Mouse (Mus musculus) forebrain, embryonic 16.5 days (tissue): ENCODE measurements at regions not wholly inside any gene's neighbourhood (a gene's known extent, or its start where the extent isn't known, plus 50 kb on each side); places are given as distances from the start of the nearest gene placed in this dataset.

Experiments
- ATAC-seq: fragments of 200-750 bp; cut with Nextera tagmentation; 2 replicates; pipeline ENCODE4 v1.8.0; 2017; ENCODE audit warnings: mild to moderate bottlenecking, moderate library complexity
- H3K27ac ChIP-seq: fragments of 300-500 bp; sonication (generic); 2 replicates; pipeline ENCODE4 v1.5.1; 2014; ENCODE audit warnings: low read length, control low read depth
- H3K27me3 ChIP-seq: fragments of 300-500 bp; sonication (generic); replicated peaks from 2 replicates; pipeline ENCODE4 v1.6.1; 2014; ENCODE audit warnings: low read length; ENCODE audit not compliant: control insufficient read depth, insufficient read depth
- H3K36me3 ChIP-seq: fragments of 300-500 bp; sonication (generic); 2 replicates; pipeline ENCODE4 v1.6.1; 2014; ENCODE audit not compliant: control insufficient read depth, insufficient read depth
- H3K4me1 ChIP-seq: fragments of 300-500 bp; sonication (generic); replicated peaks from 2 replicates; pipeline ENCODE4 v1.6.1; 2014; ENCODE audit warnings: low read length; ENCODE audit not compliant: control insufficient read depth, insufficient read depth
- H3K4me2 ChIP-seq: fragments of 300-500 bp; sonication (generic); 2 replicates; pipeline ENCODE4 v1.6.1; 2014; ENCODE audit warnings: mild to moderate bottlenecking, low read length, control low read depth
- H3K4me3 ChIP-seq: fragments of 300-500 bp; sonication (generic); replicated peaks from 2 replicates; pipeline ENCODE4 v1.5.1; 2014; ENCODE audit warnings: mild to moderate bottlenecking, low read length, control low read depth
- H3K9ac ChIP-seq: fragments of 300-500 bp; sonication (generic); replicated peaks from 2 replicates; pipeline ENCODE4 v1.6.1; 2014; ENCODE audit warnings: low read depth, low read length, control low read depth
- H3K9me3 ChIP-seq: fragments of 300-500 bp; sonication (generic); 2 replicates; pipeline ENCODE4 v1.6.1; 2016; ENCODE audit warnings: low read length; ENCODE audit not compliant: control insufficient read depth
- WGBS: fragments of 180-500 bp; shearing (Covaris S2); extraction: QIAGEN DNeasy Blood & Tissue Kit; methylation state at CpG from one replicate; pipeline ENCODE4 v1.1.7; 2014; 5-methylcytosine and 5-hydroxymethylcytosine counted together

- no peak for ATAC-seq
- Histone ChIP-seq H3K4me3 (no peak overlapping the region), H3K4me1 (no peaks in the 10 kb centered on the region), H3K9me3 (no peaks in the 10 kb centered on the region), H3K27me3 (no peaks in the 10 kb centered on the region), H3K36me3 (no peaks in the 10 kb centered on the region), H3K9ac (no peak overlapping the region), H3K27ac (no peak overlapping the region), H3K4me2 (no peak overlapping the region)
- WGBS: 80% methylated on average over 1 of the region's 1 CpGs
Measured at GRCm38 (mm10) chr14:106225401-106225800, 119.4 kb downstream of the Trim52 start.

DNA sequence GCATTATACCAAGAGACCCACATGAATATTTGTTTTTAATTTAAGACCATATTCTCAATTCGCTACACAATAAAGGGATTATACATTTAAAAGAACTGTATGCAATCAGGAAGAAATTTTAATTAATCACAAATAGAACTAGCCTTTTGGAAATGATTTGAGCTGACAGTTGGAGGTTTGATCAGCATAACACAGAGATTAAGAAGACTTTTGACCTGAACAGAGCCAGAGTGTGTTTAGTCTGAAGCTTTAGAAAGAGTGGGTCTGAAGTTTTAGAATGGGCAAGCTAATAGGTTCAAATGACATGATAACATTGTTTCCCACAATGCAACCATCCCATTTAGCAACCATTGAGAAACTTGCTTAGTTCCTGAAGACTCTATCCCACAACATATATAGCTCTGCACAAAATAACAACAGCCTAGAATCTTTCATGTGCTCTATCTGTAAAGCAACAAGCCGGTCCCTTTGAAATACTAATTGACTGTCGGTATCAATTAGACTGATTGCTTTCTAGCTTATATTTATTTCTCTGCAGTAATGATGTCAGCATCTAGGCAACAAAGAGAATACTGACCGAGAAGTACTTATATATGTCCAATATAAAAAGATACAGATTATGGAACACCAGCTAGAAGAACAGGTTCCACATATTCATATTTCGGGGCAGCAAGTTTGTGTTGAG lies 135.9 kb downstream of the Trim52 start:
- no peaks in the 10 kb centered on the region for H3K9me3 ChIP-seq
- H3K4me2 ChIP-seq: no peak overlapping the region
- no peak overlapping the region for H3K9ac ChIP-seq
- no peak overlapping the region for H3K4me3 ChIP-seq
- H3K27me3 ChIP-seq: no peaks in the 10 kb centered on the region
- WGBS: 91% methylated on average over 5 of the region's 5 CpGs
- H3K27ac ChIP-seq: no peak overlapping the region
- no peaks in the 10 kb centered on the region for H3K4me1 ChIP-seq
- ATAC-seq: no peak
- H3K36me3 ChIP-seq: no peaks in the 10 kb centered on the region

DNA sequence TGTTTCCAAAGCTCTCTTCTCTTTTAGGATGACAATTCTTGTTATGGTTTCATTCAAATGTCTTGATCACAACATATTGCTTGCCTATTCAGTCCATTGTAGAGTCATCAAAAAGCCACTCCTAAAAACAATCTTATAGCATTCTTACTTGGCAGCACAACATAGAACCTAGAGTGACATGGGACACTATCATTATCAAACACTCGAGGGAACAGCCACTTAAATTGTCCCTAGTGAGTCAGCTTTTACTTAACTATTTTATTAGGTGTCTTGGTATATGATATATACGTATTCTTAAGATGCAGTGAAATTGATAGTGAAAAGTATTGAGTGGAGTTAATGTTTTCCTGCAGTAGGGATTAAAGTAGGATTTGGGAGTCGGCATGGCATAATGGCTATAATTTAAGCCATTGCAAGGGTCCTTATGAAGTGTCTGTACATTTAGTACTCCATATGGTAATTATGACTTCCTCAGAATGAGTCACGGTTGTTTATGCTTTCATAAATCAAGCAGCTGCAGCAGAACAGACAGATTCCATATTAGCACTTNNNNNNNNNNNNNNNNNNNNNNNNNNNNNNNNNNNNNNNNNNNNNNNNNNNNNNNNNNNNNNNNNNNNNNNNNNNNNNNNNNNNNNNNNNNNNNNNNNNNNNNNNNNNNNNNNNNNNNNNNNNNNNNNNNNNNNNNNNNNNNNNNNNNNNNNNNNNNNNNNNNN lies 153.6 kb downstream of the Trim52 start:
- 64% methylated on average over 4 of the region's 4 CpGs for WGBS
- H3K4me1 ChIP-seq: no peaks in the 10 kb centered on the region
- no peak overlapping the region for H3K9ac ChIP-seq
- no peak overlapping the region for H3K27ac ChIP-seq
- no peak for ATAC-seq
- H3K36me3 ChIP-seq: no peaks in the 10 kb centered on the region
- H3K9me3 ChIP-seq: 0 out of 2 replicates have a peak, but pooled peaks cover 3% of the 10 kb centered on the region
- H3K4me3 ChIP-seq: no peak overlapping the region
- no peak overlapping the region for H3K4me2 ChIP-seq
- no peaks in the 10 kb centered on the region for H3K27me3 ChIP-seq

GRCm38 (mm10) chr14:106265290-106265689 lies 159.3 kb downstream of the Trim52 start:
- Histone ChIP-seq H3K4me1 (no peaks in the 10 kb centered on the region), H3K9ac (no peak overlapping the region), H3K27me3 (no peaks in the 10 kb centered on the region), H3K27ac (no peak overlapping the region), H3K4me3 (no peak overlapping the region), H3K36me3 (no peaks in the 10 kb centered on the region), H3K4me2 (no peak overlapping the region), H3K9me3 (no peaks in the 10 kb centered on the region)
- ATAC-seq: no peak
- WGBS: 92% methylated on average over 3 of the region's 3 CpGs

DNA sequence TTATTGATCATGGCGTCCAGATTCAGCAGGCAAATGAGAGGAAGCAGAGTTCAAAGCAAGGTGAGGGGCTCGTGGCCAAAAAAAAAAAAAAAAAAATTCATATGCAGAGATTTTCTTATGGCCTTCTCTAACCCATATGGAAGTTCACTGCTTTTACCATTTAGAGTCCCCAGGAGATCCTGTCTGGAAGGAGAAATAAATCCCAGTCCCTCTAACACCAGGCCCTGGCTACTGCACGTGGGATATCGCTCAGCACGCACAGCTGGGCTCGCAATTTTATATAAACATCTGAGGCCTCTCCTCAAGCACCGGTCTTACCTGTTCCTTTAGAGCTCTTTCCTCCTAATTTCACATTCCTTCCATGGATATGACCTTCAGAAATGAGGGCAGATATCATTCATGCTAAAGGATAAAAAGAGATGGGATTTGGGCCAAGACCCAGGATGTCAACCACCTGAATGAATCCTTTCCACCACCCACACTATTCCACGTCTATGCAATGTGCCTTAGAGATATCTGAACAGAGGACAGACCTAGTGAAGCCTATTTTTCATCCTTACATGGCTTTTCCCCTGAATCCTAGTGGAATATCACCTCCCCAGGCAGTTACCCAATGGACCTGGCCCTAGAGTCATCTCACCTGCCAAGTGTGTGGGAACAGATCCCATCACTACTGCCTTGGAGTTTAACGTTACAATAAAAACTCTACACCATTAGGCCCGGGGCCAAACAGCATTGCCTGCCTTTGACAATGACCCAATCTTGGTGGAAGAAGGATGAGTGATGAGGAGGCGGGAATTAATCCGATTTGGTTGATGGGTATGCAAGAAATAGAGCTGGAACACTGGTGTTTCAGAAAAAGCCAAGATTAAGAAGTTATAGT lies 161.9 kb downstream of the Trim52 start:
- H3K4me2 ChIP-seq: no peak overlapping the region
- H3K4me1 ChIP-seq: no peaks in the 10 kb centered on the region
- no peak overlapping the region for H3K4me3 ChIP-seq
- H3K27ac ChIP-seq: no peak overlapping the region
- no peaks in the 10 kb centered on the region for H3K36me3 ChIP-seq
- H3K9me3 ChIP-seq: no peaks in the 10 kb centered on the region
- WGBS: 80% methylated on average over 12 of the region's 12 CpGs
- H3K27me3 ChIP-seq: no peaks in the 10 kb centered on the region
- H3K9ac ChIP-seq: no peak overlapping the region
- ATAC-seq: no peak

DNA sequence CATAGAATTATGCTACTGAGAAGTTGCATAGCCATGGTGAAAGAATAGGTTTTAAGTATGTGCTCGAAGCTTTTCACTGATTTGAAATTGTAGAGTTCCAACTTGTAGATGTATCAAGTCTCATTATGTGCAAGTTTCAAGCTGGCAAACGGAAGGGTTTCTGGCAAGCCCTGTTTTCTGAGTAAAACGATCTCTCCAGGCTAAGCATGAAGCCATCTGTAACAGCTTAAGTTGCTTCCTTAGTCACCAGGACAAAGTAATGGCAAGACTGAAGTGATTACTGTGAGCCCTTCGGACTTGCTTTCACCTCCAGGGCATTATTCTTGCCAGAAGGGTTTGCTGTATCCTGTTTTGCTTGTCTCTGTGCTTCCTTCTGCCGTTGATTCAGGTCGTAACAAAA lies 163.7 kb downstream of the Trim52 start:
- Histone ChIP-seq H3K9me3 (no peaks in the 10 kb centered on the region), H3K36me3 (no peaks in the 10 kb centered on the region), H3K27ac (no peak overlapping the region), H3K9ac (no peak overlapping the region), H3K4me1 (no peaks in the 10 kb centered on the region), H3K4me2 (no peak overlapping the region), H3K4me3 (no peak overlapping the region), H3K27me3 (no peaks in the 10 kb centered on the region)
- WGBS: 58% methylated on average over 6 of the region's 6 CpGs
- ATAC-seq: no peak

DNA sequence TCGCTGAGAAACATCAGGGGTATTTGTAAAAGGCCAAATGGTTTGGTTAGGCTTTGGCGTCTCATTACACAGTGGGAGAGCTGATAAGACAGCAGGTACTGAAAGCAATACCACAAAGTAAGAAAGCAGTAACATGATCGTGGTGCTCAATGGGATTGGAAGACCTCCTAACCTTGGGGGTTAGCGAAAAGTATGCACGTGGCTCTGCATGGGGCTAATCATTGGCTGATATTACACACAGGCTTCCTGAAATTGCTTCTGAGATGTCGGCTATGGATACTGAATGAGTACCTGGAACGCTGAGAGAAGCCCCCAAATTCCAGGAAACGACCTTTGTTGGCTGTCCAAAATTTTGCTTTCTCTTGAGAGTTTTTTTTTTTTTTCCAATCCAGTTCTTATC lies 207.6 kb downstream of the Trim52 start:
- Histone ChIP-seq H3K9me3 (no peaks in the 10 kb centered on the region), H3K4me2 (no peak overlapping the region), H3K27me3 (no peaks in the 10 kb centered on the region), H3K9ac (no peak overlapping the region), H3K36me3 (no peaks in the 10 kb centered on the region), H3K4me1 (no peaks in the 10 kb centered on the region), H3K27ac (no peak overlapping the region), H3K4me3 (no peak overlapping the region)
- WGBS: 62% methylated on average over 8 of the region's 8 CpGs
- ATAC-seq: no peak

DNA sequence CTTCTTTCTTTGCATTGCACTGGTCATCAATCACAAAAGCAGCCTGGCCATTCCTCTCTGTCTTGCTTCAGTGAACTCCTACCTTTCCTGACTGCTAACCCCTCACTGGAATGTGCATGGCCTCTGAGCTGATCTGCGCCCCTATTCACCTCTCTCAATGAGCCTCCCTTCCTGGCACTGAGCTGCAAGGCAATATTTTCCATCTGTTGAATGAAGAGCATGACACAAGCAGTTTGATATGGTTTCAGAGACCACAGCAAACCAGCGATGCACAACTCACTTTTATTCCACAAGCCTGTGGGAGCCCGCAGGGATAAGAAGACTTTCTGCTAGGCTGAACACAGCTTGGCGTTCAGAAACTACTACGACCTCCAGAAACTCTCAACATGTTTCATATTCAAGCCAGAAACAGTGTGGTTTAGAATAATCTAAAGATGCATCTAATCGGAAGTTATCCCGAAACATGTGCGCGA lies 208.1 kb downstream of the Trim52 start:
- Histone ChIP-seq H3K36me3 (no peaks in the 10 kb centered on the region), H3K9ac (no peak overlapping the region), H3K27me3 (no peaks in the 10 kb centered on the region), H3K9me3 (no peaks in the 10 kb centered on the region), H3K4me3 (no peak overlapping the region), H3K4me1 (no peaks in the 10 kb centered on the region), H3K4me2 (no peak overlapping the region), H3K27ac (no peak overlapping the region)
- WGBS: 58% methylated on average over 9 of the region's 9 CpGs
- ATAC-seq: no peak

- H3K4me2 ChIP-seq: no peak overlapping the region
- H3K36me3 ChIP-seq: no peaks in the 10 kb centered on the region
- WGBS: 84% methylated on average over 5 of the region's 5 CpGs
- no peak overlapping the region for H3K27ac ChIP-seq
- H3K4me3 ChIP-seq: no peak overlapping the region
- H3K27me3 ChIP-seq: no peaks in the 10 kb centered on the region
- H3K9ac ChIP-seq: no peak overlapping the region
- H3K9me3 ChIP-seq: no peaks in the 10 kb centered on the region
- no peaks in the 10 kb centered on the region for H3K4me1 ChIP-seq
- ATAC-seq: no peak
Measured at GRCm38 (mm10) chr14:106318767-106319166, 212.8 kb downstream of the Trim52 start.
